Mouse (Mus musculus) small intestine, adult 2 months (tissue): ENCODE data around the gene Camta1.

Source experiments
- CTCF ChIP-seq: fragments of 200-500 bp; IDR thresholded peaks from 2 replicates; pipeline ENCODE4 v1.5.1; 2012; ENCODE audit warnings: low read depth, mild to moderate bottlenecking, control low read depth, inconsistent platforms, low read length, moderate library complexity, mixed read lengths; ENCODE audit not compliant: insufficient replicate concordance, insufficient read length; ENCODE audit errors: extremely low read depth
- POLR2A ChIP-seq: fragments of 200-500 bp; IDR thresholded peaks from 2 replicates; pipeline ENCODE4 v1.6.1; 2012; ENCODE audit warnings: low read depth, mild to moderate bottlenecking, control low read depth, inconsistent platforms, low read length, moderate library complexity

- no peak for TF ChIP-seq CTCF
- TF ChIP-seq POLR2A = no peak
These were observed 140.8 kb downstream of the Camta1 start for GRCm38 (mm10) chr4:151720722-151721467.
